Mouse (Mus musculus): ENCODE results near the gene Mturn. TPM values are rescaled to one million over a fixed set of nuclear protein-coding genes. Genes with fewer than 3 reads are reported as not detected.

The Mturn gene
- total and polyA plus RNA-seq, 2 experiments from 2014 or later, result 107 to 241 TPM

DNA sequence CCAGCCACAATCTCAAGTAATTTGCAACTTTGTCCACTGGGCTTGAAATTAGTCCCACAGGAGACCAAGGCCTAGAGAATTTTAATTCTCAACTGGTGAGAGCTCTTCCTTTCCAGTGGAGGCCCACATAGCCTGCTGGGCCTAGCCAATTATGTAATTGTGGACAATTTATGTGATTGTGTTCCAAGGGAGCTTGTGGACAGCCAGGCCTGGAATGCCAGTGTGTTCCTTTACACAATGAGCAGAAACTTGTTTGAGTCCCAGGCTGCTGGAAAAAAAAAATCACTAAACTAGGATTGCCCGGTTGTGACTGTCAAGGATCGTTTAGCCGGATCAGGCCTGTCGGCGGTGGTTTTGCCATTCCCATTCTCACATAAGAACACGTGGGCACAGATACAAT is 11.9 kb downstream of the Mturn start:
- H3K27ac ChIP-seq (ENCODE audit: low read depth, low read length), result no peak overlapping the region
- no peak overlapping the region for H3K4me2 ChIP-seq (ENCODE audit: low read depth)
- 88% methylated on average over 6 of the region's 6 CpGs for WGBS
- no peak overlapping the region for H3K9ac ChIP-seq
- no peaks in the 10 kb centered on the region for H3K4me1 ChIP-seq (ENCODE audit: insufficient read depth)
- no peaks in the 10 kb centered on the region for H3K27me3 ChIP-seq (ENCODE audit: insufficient read depth, low read length)
- no peak for TF ChIP-seq CTCF (IDR thresholded peaks at IDR 0.05; ENCODE audit: low read depth)
- ATAC-seq, result no peak
- H3K4me3 ChIP-seq (ENCODE audit: low read depth, low read length), result no peak overlapping the region
- H3K9me3 ChIP-seq (ENCODE audit: low read length), result no peaks in the 10 kb centered on the region
- peaks cover 51% of the 10 kb centered on the region for H3K36me3 ChIP-seq (ENCODE audit: insufficient read depth)
- DNase-seq, result no peak

DNA sequence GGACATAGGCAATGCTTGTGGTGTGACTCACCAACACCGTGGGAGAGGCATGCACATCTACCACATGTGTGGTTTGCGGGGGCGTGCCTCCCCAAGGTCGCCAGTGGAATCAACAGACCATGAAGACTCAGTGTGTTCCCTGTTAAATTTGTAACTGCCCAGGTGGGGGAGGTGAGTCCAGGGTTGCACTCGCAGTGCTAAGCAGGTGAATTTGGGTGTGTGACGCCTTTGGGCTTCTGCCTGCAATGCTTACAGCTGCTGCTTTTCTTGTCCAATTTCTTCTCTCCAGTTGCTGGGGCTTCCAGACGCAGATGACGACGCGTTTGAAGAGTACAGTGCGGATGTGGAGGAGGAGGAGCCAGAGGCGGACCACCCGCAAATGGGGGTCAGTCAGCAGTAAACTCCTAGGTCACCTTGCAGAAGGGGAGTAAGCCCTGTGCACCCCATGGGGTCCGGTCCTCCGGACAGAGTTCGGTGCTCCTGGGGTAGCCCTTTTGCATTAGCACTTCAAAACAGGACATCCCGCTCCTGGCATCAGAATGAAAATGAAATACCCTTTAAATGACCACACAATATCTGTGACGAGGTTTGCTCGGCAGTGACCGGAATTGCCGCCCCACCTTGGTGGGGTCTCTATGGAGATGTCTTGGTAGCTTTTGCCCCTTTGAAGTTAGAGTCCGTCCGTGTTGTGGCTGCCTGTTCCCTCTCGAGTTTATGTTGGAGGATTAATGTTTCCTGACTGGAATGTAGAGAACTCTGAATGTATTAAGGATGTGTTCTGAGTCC is 17.5 kb downstream of the Mturn start:
- H3K36me3 ChIP-seq (ENCODE audit: insufficient read depth), result peaks cover 14% of the 10 kb centered on the region; the same call in 1 of the 2 replicates
- peak overlapping the region; percentile 51 for H3K4me2 ChIP-seq (ENCODE audit: low read depth)
- H3K27me3 ChIP-seq (ENCODE audit: insufficient read depth, low read length), result no peaks in the 10 kb centered on the region
- no peak overlapping the region for H3K27ac ChIP-seq (ENCODE audit: low read depth, low read length)
- no peaks in the 10 kb centered on the region for H3K9me3 ChIP-seq (ENCODE audit: low read length)
- 10% methylated on average over 24 of the region's 24 CpGs for WGBS
- TF ChIP-seq CTCF (IDR thresholded peaks at IDR 0.05; ENCODE audit: low read depth), result no peak
- H3K4me1 ChIP-seq (ENCODE audit: insufficient read depth), result peaks cover 4% of the 10 kb centered on the region; the same call in 1 of the 2 replicates
- DNase-seq, result no peak
- 0 out of 2 replicates have a peak overlapping the region, but pooled peaks have one; percentile 14 for H3K9ac ChIP-seq
- no peak for ATAC-seq
- peak overlapping the region; percentile 27 for H3K4me3 ChIP-seq (ENCODE audit: low read depth, low read length)

DNA sequence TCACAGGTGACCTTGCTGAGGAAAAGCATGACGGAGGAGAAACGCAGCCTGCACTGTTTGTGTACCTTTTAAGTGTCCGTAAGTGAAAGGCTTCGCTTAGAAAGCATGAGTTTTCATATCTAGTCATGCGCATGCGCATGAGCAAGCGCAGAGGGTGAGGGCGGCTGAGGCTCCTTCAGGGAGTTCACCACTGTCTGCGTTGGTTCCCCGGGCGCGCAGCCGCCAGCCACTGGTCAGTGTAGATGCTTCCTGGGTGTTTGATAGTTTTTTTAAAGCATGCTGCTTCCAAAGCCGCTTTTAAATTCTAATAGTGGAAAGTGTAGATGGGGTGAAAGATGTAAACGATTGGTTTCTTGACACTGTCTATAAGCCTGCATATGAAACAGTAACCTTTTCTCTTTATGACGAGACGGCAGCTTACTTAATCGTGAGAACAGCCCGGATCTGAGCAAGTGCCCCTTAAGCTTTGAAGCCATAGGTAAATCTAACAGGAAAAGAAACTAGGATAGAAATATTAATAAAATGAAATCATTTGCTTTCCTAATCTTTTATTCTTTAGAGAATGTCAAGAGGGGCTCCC is 18.1 kb downstream of the Mturn start:
- Histone ChIP-seq H3K27me3 (ENCODE audit: insufficient read depth, low read length) (no peaks in the 10 kb centered on the region), H3K9ac (0 out of 2 replicates have a peak overlapping the region, but pooled peaks have one; percentile 14), H3K4me3 (ENCODE audit: low read depth, low read length) (peak overlapping the region; percentile 27), H3K4me1 (ENCODE audit: insufficient read depth) (peaks cover 11% of the 10 kb centered on the region), H3K36me3 (ENCODE audit: insufficient read depth) (peaks cover 8% of the 10 kb centered on the region; the same call in 1 of the 2 replicates), H3K27ac (ENCODE audit: low read depth, low read length) (no peak overlapping the region), H3K4me2 (ENCODE audit: low read depth) (peak overlapping the region; percentile 51), H3K9me3 (ENCODE audit: low read length) (no peaks in the 10 kb centered on the region)
- peak; percentile 77 for ATAC-seq
- peak; percentile 89 for DNase-seq
- no peak for TF ChIP-seq CTCF (IDR thresholded peaks at IDR 0.05; ENCODE audit: low read depth)
- WGBS, result 3% methylated on average over 19 of the region's 19 CpGs

- no peak overlapping the region for H3K27ac ChIP-seq (ENCODE audit: low read depth, low read length)
- H3K4me3 ChIP-seq (ENCODE audit: low read depth, low read length), result no peak overlapping the region
- H3K9ac ChIP-seq, result no peak overlapping the region
- H3K4me2 ChIP-seq (ENCODE audit: low read depth), result no peak overlapping the region
- peaks cover 8% of the 10 kb centered on the region; the same call in 1 of the 2 replicates for H3K36me3 ChIP-seq (ENCODE audit: insufficient read depth)
- DNase-seq, result no peak
- ATAC-seq, result no peak
- H3K9me3 ChIP-seq (ENCODE audit: low read length), result no peaks in the 10 kb centered on the region
- 87% methylated on average over 2 of the region's 2 CpGs for WGBS
- no peaks in the 10 kb centered on the region for H3K27me3 ChIP-seq (ENCODE audit: insufficient read depth, low read length)
- TF ChIP-seq CTCF (IDR thresholded peaks at IDR 0.05; ENCODE audit: low read depth), result no peak
- peaks cover 20% of the 10 kb centered on the region for H3K4me1 ChIP-seq (ENCODE audit: insufficient read depth)
These were observed 19.1 kb downstream of the Mturn start for GRCm38 (mm10) chr6:54700516-54700915.

GRCm38 (mm10) chr6:54701901-54702300 is 20.5 kb downstream of the Mturn start:
- H3K36me3 ChIP-seq (ENCODE audit: insufficient read depth), result 0 out of 2 replicates have a peak, but pooled peaks cover 3% of the 10 kb centered on the region
- H3K27me3 ChIP-seq (ENCODE audit: insufficient read depth, low read length), result no peaks in the 10 kb centered on the region
- WGBS, result 63% methylated on average over 9 of the region's 9 CpGs
- ATAC-seq (no peak), DNase-seq (no peak)
- no peak overlapping the region for H3K4me3 ChIP-seq (ENCODE audit: low read depth, low read length)
- no peak for TF ChIP-seq CTCF (IDR thresholded peaks at IDR 0.05; ENCODE audit: low read depth)
- no peaks in the 10 kb centered on the region for H3K9me3 ChIP-seq (ENCODE audit: low read length)
- H3K4me2 ChIP-seq (ENCODE audit: low read depth), result no peak overlapping the region
- no peak overlapping the region for H3K9ac ChIP-seq
- H3K27ac ChIP-seq (ENCODE audit: low read depth, low read length), result no peak overlapping the region
- H3K4me1 ChIP-seq (ENCODE audit: insufficient read depth), result peaks cover 32% of the 10 kb centered on the region

DNA sequence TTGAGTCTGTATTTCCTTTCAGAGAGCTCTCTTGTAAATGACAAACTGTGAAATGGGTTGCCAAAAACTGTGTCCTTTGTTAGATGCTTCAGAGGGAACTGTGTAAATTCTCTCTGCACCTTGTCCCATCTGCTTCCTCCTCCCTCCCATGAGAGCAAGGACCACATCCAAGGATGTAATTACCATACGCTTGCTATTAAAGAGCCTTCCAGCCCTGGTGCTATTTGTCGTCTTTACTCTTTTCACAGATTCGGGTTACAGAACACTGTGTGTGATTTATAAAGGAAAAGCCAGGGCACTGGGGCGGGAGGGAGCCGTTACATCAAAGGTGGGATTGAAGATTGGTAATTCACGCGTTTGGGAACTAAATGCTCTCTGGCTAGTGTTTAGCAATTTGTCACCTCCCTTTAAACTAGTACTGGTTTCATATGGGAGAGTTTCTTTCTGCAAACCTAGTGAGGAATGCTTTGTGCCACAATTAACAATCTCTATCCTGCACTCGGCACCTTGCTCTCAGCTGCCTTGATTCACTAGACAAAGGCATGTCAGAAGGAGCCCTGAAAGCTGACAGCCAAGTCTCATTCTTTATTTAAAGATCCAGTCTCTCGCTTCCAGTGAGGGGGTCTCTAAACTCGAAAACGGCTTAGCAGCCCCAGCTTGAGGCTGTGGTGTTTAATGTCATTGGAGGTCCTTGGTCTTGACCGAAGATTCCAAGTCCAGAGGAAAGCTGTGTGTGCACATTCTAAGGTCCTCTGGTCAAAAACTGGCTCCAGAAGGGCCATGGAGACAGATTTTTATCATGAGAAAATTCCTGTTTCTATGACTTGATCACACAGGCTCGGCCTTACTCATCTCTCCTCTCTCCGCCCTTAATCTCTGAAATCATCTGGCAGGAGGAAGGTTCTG is 22.5 kb downstream of the Mturn start:
- Histone ChIP-seq H3K4me1 (ENCODE audit: insufficient read depth) (peaks cover 32% of the 10 kb centered on the region), H3K4me2 (ENCODE audit: low read depth) (no peak overlapping the region), H3K27ac (ENCODE audit: low read depth, low read length) (peak overlapping the region; percentile 86), H3K9me3 (ENCODE audit: low read length) (no peaks in the 10 kb centered on the region), H3K36me3 (ENCODE audit: insufficient read depth) (0 out of 2 replicates have a peak, but pooled peaks cover 3% of the 10 kb centered on the region), H3K4me3 (ENCODE audit: low read depth, low read length) (no peak overlapping the region), H3K27me3 (ENCODE audit: insufficient read depth, low read length) (no peaks in the 10 kb centered on the region), H3K9ac (peak overlapping the region; percentile 42)
- peak; percentile 19; the same call in 1 of the 2 replicates for ATAC-seq
- WGBS, result 14% methylated on average over 14 of the region's 14 CpGs
- no peak for TF ChIP-seq CTCF (IDR thresholded peaks at IDR 0.05; ENCODE audit: low read depth)
- DNase-seq, result peak; percentile 52
